Mouse (Mus musculus) cerebral cortex, adult 2 months (tissue): Measurements from ENCODE around the gene Arhgap28.

ENCODE experiments used
- WGBS: fragments of 180-500 bp; shearing (Covaris S2); methylation state at CpG from one replicate; pipeline ENCODE4 v1.1.7; 2018; 5-methylcytosine and 5-hydroxymethylcytosine counted together

Gene Arhgap28

DNA sequence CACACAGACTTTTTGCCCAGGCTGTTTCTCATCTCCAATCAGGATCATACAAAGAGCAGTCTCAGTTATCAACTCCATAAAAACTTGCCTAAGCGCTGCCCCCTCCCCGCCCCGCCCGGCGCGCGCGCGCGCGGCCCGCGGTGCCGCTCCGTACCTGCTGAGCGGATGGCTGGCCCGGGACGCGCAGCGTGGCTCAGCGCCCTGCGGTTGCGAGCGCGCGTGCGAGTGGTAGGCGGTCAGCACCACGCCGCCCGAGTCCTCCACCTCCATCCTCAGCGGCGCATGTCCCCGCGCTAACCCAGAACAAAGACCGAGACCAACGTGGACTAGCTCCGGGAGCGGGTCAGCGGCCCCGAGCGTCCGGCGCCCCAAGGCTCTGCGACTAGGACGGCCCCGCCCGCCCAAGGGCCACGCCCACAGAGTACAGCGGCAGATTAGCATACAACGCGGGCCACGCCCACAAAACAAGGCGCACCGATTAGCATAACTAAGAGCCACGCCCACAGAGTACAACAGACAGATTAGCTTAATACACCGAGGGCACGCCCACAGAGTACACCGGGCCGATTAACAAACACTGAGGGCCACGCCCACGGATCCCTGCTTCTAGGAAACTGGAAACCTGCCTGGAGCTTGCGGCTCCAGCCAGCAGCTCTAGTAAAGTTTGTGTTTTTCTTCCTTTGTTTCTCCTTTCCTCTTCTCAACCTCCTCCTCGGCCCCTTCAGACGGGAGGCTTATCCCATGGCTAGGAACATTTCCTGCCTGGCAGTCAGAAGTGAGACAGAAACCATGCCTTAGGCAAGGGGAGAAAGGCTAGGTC lies at the start of gene Arhgap28:
Arhgap28 (minus strand) TSS at position 380 of the 820 bp plus-strand sequence.
- WGBS = under 1% methylated on average over 65 of the region's 65 CpGs

- 69% methylated on average over 7 of the region's 7 CpGs for WGBS
Observed at GRCm38 (mm10) chr17:68046341-68046675, 42.4 kb upstream of the Arhgap28 start.

DNA sequence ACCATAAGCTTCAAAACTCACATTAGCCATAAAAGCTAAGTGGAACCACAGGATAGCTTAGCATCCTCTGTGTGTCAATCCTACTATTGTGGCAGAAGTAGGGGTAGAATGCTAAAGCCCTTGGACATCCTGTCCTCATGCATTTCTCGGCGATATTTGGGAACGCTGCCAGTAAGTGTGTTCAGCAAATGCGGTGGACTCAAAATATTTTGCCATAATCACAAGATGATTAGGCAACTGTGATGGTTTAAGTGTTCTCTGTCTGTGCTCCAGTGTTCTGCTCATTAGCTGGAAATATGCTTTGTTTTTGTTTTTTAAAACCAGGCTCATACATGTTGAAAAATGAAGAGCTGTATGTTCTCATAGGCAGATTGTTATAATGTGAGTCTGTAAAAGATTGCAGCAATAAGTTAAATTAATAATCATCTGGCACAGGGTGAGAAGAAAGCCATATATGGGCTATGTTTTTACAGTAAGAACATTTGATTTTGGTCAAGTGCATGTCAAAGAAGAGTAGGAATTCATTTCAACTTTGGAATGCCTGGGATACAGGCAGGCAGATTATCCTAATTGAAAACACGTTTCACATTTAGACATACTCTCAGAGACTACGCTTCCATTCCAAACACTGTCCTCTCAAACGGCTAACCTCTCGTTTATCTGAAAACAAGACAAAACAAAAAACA lies 41.9 kb upstream of the Arhgap28 start:
- 75% methylated on average over 8 of the region's 8 CpGs for WGBS

DNA sequence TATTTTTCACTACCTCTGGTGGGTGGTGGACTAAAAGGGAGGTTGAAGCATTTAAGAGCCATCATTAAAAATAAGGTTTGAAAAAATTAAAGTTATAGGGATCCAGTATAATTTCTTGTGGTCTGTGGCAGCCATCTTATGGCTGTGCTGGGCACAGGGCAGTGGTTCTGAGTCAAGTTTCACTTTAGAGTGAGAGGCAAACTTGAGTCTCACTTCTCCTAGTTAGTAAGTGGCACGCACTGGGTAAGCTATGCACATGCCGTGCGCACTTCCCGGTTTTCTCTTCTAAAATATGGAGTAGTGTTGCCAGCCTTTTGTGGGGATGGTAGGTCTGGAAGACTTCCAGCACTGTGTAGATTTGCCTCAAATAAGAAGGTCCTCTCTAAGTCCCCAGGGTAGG lies 38.5 kb upstream of the Arhgap28 start:
- 93% methylated on average over 4 of the region's 4 CpGs for whole genome bisulfite sequencing

DNA sequence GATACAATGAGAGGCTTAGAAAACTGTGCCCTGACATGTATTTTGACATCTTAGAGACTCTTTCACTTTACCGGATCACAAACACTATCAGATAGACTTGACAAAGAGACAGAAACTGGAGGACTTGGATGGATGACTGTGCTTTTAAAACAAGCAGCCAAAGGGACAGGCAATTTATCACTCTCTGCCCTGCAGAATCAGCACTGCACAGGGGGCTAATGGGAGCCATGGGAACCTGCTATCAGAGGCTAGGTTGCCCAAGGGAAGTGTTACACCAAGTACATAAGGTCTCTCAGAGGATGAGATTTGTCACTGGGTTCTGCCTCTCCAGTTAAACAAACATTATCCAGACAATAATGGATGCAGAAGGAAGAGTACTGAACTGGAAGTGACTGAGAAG lies 33.1 kb upstream of the Arhgap28 start:
- 87% methylated on average over 1 of the region's 1 CpGs for WGBS

DNA sequence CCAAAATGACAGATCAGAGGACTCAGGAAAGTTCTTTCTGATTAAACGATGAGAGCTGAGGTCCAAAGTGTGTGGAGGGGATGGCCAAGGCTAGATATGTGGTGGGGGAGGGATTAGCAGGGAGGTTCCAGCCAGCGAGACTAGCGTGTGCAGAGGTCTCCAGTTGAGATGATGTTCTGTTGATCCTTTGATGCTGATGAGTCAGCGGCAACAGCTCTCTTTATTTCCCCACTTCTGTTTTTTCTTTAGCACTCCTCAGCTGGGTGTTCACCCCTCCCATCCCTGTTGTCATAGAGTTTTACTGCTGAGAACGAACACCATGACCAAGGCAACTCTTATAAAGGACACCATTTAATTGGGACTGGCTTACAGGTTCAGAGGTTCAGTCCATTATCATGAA lies 25.6 kb upstream of the Arhgap28 start:
- 78% methylated on average over 5 of the region's 5 CpGs for WGBS

GRCm38 (mm10) chr17:68028519-68028918 lies 24.6 kb upstream of the Arhgap28 start:
- WGBS = 91% methylated on average over 4 of the region's 4 CpGs

DNA sequence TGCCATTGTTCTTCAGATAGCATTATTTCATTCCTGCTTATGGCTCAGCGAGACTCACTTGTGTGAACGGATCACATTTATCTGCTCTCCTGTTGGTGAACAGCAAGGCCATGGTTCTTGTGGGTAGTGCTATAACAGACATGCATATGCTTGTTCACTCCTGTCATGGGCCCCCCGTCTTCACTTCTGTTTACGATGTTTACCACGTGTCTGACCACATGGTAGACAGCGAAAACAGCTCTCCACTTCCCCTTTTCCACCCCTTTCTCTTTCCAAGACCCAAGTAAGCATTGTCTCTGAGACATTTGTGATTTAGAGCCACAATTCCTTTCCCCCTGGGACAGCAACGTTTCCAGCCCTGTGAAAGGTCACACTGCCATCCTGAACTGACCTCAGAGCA lies 20.4 kb upstream of the Arhgap28 start:
- 84% methylated on average over 7 of the region's 7 CpGs for WGBS

- WGBS = 75% methylated on average over 15 of the region's 15 CpGs
Observed at GRCm38 (mm10) chr17:68019466-68020065, 15.6 kb upstream of the Arhgap28 start.

DNA sequence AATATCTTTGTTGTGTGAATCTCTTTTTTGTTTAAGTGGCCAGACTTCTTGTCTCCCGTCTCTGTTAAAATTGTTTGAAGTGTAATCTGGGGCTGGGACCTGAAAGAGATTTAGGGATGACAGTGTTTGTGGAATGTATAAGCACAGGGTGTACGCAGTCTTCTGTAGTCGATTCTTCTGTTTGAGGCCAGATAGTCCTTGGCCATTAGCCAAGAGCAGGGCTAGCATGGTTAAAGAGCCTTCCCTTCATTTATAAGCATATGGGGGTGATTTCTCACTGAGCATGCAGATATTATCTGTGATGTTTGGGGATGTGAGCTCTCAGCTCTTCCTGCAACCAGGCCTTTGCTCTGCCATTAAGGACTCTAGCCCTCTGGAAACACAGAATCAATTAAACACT lies 13.2 kb upstream of the Arhgap28 start:
- 79% methylated on average over 3 of the region's 3 CpGs for WGBS

- WGBS = 76% methylated on average over 5 of the region's 5 CpGs
Observed at GRCm38 (mm10) chr17:68011606-68012005, 7.7 kb upstream of the Arhgap28 start.

- 79% methylated on average over 5 of the region's 5 CpGs for WGBS
Observed at GRCm38 (mm10) chr17:68010041-68010440, 6.1 kb upstream of the Arhgap28 start.

GRCm38 (mm10) chr17:68004581-68005330 lies 836 bp upstream of the Arhgap28 start:
- WGBS = 6% methylated on average over 10 of the region's 10 CpGs

DNA sequence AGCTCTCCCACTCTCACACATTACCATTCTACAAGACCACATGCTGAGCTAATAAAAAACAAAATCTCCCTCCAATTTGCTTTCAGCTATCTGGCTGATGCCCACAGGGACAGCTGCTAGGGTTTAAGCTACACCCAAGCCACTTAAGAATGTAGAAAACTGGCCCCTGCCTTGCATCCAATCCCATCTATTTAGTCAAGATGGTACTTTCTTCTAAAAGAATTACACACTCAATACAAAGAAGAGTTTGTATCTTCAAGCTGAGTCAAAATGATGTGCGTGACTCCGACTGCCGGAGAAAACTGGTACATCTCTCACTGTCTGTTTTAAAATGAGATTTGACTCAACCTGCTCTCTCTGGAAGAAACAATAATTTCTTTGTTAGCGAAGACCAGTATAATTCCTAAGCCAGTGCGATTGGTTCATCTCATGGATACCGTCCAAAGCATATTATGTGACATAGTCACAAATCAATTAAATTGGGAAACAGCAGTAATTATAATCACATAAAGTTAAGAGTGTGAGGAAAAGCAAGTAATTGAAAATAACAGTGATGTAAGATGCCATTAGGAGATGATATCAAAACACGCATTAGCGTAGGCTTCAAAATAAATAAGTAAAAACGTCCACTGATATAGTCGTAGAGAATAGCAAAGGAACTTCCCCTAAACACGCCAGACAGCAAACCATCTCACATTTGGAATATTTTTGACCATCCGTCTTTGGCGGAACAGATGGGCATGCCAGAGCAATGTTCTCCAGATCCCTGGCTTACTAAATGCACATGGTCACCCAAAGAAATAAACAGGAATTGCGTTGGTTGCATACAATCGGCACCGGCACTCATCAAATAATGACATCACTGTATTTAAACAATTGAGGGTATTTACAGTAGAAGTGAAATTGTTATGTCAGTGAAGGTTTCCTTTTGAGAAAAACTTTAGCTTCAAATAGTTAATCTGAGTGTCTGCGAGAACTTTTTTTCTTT lies 1.0 kb downstream of the Arhgap28 start:
- 31% methylated on average over 17 of the region's 17 CpGs for WGBS

DNA sequence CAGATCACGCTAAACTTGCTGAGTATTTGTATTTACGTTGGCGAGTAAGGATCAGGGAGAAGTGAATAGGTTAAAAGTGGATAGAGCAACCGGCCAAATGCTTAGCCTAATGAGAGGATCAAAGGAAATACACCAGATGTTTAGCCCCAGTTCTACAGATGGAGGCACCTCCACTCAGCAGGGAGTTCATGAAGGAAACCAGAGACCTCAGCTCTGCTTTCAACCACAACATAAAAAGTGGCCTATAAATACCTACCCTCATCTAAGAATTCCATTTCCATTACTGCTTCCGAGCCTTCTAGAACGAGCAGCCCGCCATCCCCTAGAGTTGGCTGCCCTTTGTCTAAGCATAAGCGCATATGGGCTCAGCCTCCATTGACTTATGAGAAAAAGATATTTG lies 4.1 kb downstream of the Arhgap28 start:
- 78% methylated on average over 8 of the region's 8 CpGs for WGBS

GRCm38 (mm10) chr17:67996769-67997155 lies 7.2 kb downstream of the Arhgap28 start:
- WGBS = 82% methylated on average over 7 of the region's 7 CpGs

DNA sequence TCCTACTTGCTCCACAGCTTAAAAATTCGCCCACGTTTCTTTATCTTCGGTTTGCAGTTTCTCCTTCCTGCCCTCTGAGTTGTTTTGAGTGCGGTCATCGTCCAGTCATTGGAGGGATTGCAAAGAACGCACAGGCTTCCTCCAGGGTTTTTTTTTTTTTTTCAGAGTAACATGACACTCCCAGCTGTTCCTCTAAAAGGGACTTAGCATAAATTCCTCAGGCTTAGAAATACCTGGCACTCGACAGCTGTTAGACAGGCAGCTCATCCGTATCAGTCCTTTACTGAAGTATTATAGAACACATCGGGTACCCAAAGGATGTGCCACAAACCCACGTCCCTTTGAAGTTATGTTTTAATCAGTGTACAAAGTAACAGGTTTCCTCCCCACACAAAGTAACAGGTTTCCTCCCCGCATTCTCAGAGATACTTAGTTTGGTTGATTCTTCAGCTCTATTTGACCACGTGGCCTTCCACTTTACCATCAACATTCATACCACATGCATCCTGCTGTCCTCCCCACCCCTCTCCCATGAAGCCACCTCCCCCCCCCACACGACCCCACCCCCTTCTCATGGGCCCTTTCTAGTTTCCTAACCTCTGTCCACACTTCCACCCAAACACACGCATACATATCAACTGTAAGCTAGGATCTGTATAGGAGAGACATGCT lies 7.7 kb downstream of the Arhgap28 start:
- 28% methylated on average over 14 of the region's 14 CpGs for WGBS

DNA sequence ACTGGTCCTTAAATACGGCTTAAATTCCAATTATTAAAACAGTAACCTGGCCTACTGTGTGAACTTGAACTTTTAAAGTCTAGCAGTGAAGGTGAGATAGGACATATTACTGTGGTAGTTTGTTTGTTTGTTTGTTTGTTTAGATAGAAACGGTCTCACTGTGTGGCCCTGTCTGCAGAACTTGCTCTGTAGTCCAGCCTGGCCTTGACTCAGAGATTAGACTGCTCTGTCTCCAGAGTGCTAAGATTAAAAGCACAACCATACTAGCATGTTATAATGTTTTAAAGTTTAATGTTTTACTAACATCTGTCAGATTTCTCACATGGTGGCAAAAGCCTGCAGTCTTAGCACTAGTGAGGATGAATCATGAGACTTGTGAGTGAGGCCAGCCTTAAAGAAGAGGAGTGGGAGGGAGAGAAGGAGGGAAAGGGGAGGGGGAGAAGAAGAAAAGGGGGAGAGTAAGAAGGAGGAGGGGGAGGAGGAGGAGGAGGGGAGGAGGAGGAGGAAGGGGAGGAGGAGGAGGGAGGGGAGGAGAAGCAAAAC lies 8.6 kb downstream of the Arhgap28 start:
- WGBS = 79% methylated on average over 2 of the region's 2 CpGs

DNA sequence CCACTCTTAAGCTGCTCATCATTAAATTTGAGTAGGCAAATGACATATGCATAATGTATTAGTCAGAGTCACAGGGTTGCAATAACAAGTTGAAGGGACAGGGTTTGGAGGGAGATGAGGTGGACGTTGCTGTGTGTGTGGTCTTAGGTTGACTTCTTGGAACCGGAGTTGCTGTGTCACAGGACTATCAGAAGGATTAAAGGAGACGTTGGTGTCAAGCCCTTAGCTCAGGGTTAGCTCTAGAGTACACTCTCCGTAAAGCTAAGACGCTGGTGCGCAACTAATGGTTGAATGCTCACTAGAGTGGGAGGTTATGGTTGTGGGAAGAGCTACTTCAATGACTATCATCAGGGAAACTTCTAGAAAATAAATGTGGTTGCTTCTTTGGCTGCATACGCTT lies 9.1 kb downstream of the Arhgap28 start:
- 82% methylated on average over 7 of the region's 7 CpGs for WGBS

- 94% methylated on average over 2 of the region's 2 CpGs for WGBS
Observed at GRCm38 (mm10) chr17:67993371-67994045, 10.4 kb downstream of the Arhgap28 start.
